Mouse (Mus musculus) common myeloid progenitor, adult 5-6 weeks (primary cell): ENCODE data around the gene Abl2. TPM values are rescaled to one million over a fixed set of nuclear protein-coding genes. Genes with fewer than 3 reads are reported as not detected.

Experiments
- ATAC-seq: replicated peaks from 2 replicates; pipeline ENCODE4 v1.8.0; 2016; ENCODE audit warnings: low read depth, mild to moderate bottlenecking, moderate TSS enrichment, inconsistent platforms; ENCODE audit not compliant: poor library complexity, severe bottlenecking
- total RNA-seq: library from RNA; stranded (forward); fragments of 200-1000, 187-1606 nt; gene quantifications from 2 replicates; pipeline ENCODE4 v1.2.3, GENCODE M21; 2017

The Abl2 gene
- total RNA-seq, 1 experiment from 2014 or later: 21.1 TPM

GRCm38 (mm10) chr1:156581149-156581548, 22.6 kb downstream of the Abl2 start:
- no peak for ATAC-seq

GRCm38 (mm10) chr1:156584175-156584574, 25.6 kb downstream of the Abl2 start:
- ATAC-seq: peak; percentile 82

- 0 out of 2 replicates have a peak, but pooled peaks have one; percentile 22 for ATAC-seq
These were observed 26.9 kb downstream of the Abl2 start for GRCm38 (mm10) chr1:156585512-156585911.

GRCm38 (mm10) chr1:156589811-156590305, 31.3 kb downstream of the Abl2 start:
- ATAC-seq: no peak

GRCm38 (mm10) chr1:156590357-156590756, 31.8 kb downstream of the Abl2 start:
- no peak for ATAC-seq

GRCm38 (mm10) chr1:156593267-156593666, 34.7 kb downstream of the Abl2 start:
- no peak for ATAC-seq

- ATAC-seq: no peak
These were observed 38.5 kb downstream of the Abl2 start for GRCm38 (mm10) chr1:156597089-156597488.

GRCm38 (mm10) chr1:156602545-156602944, 44.0 kb downstream of the Abl2 start:
- ATAC-seq: no peak

GRCm38 (mm10) chr1:156605094-156605866, 46.7 kb downstream of the Abl2 start:
- no peak for ATAC-seq

GRCm38 (mm10) chr1:156605940-156606339, 47.4 kb downstream of the Abl2 start:
- ATAC-seq: no peak; the same call in 1 of the 2 replicates

GRCm38 (mm10) chr1:156608496-156608895, 49.9 kb downstream of the Abl2 start:
- no peak for ATAC-seq

GRCm38 (mm10) chr1:156610257-156610656, 51.7 kb downstream of the Abl2 start:
- ATAC-seq: no peak

GRCm38 (mm10) chr1:156613855-156614530, 55.4 kb downstream of the Abl2 start:
- 0 out of 2 replicates have a peak, but pooled peaks have one; percentile 6 for ATAC-seq

GRCm38 (mm10) chr1:156614710-156615109, 56.1 kb downstream of the Abl2 start:
- no peak for ATAC-seq

- ATAC-seq: peak; percentile 88
These were observed 57.0 kb downstream of the Abl2 start for GRCm38 (mm10) chr1:156615381-156616133.

GRCm38 (mm10) chr1:156616989-156617598, 58.5 kb downstream of the Abl2 start:
- peak; percentile 21; the same call in 1 of the 2 replicates for ATAC-seq

- ATAC-seq: no peak
These were observed 59.2 kb downstream of the Abl2 start for GRCm38 (mm10) chr1:156617811-156618210.

- ATAC-seq: no peak
These were observed 61.8 kb downstream of the Abl2 start for GRCm38 (mm10) chr1:156620292-156620909.

GRCm38 (mm10) chr1:156620951-156621350, 62.4 kb downstream of the Abl2 start:
- ATAC-seq: no peak

GRCm38 (mm10) chr1:156624231-156624630, 65.6 kb downstream of the Abl2 start:
- ATAC-seq: no peak
